Mouse (Mus musculus) kidney, adult 11 months (tissue): ENCODE results near the gene Atmin.
A peak's percentile ranks its signal among the peaks of the same experiment; 100 is the strongest.

Experiments
- DNase-seq: peaks from one replicate; pipeline ENCODE4 v3.0.0; 2022

Atmin gene

DNA sequence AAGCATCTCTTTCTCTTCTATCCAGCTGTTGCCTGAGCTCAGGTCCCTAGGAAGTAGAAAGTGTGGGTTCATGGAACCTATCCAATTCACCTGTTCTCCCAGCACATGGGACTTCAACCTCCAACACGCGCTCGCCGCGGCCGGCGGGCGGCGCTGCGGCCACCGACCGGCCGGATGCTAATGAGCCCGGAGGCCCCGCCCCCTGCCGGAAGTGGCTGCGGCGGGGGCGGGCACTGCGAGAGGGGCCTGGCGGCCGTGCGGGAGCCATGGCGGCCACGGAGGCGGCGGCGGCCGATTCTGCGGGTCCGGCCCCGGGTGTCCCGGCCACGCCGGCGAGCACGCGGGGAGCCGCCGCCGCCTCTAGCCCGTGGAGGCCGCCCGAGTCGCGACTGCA, at the start of gene Atmin:
Atmin (plus strand) TSS at position 233 of the 394 bp plus-strand sequence.
- peak; percentile 87 for DNase-seq

DNA sequence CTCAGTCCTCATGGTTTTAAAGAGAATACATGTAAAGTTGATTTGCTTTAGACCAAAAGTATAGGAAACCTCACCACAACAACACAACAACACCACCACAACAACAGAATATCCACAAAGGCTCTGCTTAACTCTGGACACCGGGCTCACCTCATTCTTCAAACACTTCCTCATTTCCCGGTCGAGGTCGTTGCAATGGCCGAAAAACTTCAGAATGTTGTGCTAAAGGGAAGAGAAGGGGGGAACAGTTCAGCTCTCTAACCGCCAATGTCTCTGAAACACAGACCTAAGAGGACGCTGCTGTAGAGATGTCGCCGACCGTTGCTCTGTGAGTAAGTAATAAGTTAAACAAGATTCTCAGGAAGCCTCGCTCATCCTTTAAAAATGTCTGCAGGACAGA, 49.3 kb upstream of the Atmin start:
- DNase-seq, result no peak

DNA sequence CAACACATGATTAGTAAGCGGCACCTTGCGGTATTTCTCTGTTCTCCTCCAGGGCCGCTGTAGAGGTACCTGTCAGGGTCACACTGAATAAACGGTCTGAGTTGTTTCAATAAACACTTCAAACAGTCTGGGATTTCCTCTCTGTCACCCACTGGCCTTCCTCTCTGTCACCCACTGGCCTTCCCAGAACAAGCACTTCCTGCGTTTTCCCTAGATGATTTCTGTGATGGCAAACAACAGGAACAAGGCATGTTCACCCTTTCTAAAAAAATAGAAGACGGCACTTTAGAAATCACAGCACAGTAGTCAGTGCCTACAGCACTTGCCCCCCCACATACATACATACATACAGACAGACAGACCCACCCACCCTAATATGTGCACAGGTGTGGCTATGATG, 47.7 kb upstream of the Atmin start:
- DNase-seq, result no peak

DNA sequence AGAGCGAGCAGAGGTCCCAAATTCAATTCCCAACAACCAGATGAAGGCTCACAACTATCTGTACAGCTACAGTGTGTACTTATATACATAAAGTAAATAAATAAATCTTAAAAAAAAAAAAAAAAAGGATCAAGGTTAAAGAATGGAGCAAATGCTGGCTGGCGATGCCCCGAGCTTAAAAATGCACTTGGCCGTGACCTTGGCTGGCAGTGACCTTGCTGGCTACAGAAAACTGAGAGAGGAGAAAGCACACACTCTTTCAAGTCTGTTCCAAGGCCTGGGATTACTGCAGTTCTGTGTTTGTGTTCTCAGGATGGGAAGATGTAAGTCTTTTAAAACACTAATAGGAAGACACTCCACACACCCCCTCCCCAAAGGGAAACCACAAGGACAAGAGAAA, 38.5 kb upstream of the Atmin start:
- no peak for DNase-seq

DNA sequence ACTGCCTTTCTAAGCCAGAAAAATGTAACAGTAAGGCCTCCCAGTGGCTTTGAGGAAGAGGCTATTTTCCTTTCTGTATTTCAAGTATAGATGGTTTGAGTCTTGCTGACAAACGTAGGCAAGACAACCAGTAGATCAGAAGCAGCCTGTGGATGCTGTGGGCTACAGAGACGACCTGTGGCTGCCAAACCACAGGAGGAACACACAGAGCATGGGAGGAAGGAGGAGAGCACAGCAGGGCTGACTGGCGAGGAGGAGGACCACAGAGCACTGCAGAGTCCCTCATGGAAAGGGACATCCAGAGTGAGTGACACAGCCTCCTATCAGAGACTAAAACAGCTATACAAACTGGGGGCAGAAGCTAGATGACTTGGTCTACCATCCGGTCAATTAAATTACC, 37.9 kb upstream of the Atmin start:
- no peak for DNase-seq

DNA sequence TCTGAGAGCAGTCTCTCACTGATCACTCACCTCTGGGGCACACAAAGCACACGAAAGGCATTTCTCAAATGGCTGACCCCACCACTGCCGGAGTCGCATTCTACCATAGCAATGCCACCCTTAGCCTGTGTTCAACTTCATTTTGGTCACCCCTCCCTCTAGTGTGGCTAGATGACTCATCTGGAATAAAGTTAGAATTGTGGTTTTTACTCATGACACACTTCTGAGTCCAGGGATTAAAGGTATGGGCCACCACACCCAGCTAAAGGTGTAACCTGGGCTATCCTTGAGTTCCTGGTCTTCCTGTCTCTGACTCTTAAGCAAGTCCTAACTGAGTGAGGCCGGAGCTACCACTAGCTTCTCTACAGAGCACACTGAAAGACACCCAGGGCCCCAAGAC, 37.4 kb upstream of the Atmin start:
- DNase-seq, result no peak

DNA sequence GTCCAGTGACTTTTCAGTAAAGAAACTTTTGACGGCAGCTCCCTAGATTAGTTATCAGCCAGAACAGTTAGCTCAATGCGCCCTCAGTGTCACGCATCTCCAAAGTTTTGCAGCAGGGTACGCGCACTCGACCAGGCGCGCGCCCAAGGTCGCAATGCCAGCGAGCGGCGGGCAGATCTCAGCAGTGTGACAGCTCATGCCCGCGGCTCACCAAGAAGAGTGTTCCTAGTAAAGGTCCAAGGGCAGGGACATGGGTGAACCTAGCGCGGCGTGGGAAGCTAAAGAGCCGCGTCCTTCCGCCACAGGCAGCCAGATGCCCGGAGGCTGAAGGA, 22.2 kb upstream of the Atmin start:
- no peak for DNase-seq

DNA sequence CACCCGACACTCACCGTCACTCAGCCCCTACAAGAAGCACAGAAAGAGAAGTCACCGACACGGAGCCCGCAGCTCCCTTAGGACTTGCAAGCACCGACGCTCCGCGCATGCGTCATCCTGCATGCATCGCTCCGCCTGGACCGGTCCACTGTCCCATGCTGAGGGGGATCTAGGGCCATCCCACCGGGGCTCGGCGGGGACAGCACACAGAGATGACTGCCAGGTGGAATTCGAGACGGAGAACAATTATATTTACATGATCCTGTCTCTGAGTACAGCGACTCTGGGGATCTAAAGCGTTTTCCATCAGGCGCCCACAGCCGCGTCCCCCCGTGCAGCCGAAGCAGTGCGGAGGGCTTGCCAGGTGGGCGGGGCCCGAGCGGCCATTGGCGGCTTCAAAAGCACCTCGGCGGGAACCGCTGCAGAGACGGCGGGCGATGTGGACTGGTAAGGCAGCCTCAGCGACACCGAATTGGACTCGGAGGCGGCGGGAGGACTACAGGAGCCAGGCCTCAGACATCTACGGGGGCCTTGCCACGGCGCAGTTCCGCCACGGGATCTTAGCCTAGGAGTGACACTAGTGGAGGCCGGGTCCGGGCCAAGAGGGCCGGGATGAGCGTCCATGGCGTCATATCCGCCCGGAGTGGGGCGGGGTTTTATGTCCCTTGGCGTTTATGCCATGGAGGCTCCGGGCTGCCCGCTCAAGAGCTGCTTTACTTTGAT, 21.7 kb upstream of the Atmin start, which contains the start of the genes Cmc2 and Cenpn:
Cmc2 (minus strand) TSS at position 119 of the 723 bp plus-strand sequence.
Cenpn (plus strand) TSS at position 394 of the 723 bp plus-strand sequence.
- peak; percentile 91 for DNase-seq

DNA sequence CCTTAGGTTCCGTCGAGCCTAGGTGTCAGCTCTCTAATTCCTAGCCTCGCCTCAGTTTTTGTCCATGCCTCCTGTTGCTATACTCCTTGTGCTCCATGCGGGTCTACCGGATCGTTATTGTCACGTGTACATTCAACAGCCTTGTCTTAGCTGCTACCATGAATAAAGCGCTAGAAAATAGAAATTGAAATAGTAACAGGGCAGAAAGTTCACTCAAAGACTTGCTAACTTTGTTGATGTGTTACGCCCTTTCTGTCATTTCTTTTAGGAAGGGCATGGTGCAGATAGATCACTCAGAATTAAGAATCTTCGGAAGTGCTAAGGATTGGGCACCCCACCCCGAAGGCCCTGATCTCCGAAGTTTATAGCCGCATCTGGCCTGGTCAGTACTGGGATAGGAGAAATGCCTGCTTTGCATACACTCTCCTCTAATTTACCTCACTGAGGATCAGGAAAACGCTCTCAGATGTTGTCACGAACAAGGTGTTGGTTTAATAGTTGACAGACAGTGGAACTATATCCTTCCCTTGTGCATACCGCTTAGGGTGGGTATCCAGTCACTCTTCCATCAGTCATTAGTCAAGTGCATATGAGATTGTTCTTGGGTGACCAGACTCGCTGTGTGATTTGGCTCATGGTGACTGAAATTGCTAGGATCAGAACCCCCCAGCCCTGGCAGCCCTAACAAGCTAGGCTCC, 21.0 kb upstream of the Atmin start:
- DNase-seq, result no peak

DNA sequence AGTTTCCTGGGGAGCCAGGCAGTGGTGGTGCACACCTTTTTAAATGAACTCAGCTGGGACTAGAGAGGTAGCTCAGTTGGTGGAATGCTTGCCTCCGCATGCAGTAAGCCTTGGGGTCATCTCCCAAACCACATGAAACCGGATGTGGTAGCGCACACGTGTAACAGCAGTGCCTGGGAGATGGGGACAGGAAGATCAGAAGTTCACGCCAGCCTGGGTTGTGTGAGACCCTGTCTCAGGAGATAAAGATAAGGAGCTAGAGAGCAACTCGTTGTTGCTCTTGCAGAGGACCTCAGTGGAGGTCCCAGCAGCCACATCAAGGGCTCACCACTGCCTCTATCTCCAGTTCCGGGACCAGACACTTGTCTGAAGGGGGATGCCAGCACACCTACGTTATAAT, 19.7 kb upstream of the Atmin start:
- DNase-seq, result no peak

DNA sequence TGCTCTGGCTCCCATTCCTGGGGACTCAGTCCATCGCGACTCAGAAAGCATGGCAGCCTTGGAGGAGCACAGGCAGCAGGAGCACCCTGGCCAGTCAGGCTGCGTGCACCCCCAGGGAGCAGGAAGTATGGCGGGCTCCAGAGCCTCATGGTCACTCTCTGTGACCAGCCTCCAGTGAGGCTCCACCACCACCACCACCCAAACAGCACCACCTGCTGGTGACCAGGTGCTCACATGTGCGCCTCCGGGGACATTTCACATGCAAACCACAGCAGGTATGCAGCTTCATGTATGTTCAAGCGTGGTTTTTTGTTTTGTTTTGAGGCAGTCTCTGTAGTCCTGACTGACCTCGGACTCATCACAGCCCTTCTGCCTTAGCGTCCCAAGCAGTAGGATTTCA, 15.3 kb upstream of the Atmin start:
- DNase-seq, result no peak

DNA sequence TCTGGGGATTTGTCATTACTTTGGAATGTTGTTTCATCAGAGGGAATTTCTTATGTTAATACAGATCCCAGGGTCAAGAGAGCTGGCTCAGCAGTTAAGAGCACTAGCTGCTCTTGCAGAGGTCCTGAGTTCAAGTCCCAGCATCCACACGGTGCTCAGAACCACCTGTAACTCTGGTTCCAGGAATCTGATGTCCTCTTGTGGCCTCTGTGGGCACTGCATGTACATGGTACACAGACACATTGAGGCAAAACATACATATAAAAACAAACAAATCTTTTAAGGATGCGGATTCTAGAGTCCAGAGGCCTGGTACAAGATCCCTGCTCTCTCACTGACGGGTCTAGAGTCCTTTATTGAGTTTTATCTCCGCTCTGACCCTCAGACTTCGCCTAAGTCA, 14.6 kb upstream of the Atmin start:
- DNase-seq, result no peak

DNA sequence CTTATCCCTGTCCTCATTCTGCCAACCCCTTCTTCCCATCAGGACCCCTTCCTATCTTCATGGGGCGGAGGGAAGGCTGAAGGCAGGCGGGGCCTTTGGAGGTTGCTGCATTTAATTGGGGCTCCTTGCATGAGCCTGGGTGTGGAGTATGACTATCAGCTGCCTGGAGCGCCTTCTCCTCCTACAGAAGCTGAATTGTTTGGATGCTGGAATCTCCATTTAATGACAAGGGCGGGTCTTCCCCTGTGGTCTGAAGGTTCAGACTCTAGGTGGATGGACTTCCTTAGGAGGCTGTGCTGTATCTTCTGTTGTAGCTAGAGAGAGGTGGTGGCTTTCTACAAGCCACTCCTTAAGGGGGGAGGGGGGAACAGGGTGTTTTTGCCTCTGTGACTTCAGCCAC, 8.2 kb upstream of the Atmin start:
- no peak for DNase-seq

DNA sequence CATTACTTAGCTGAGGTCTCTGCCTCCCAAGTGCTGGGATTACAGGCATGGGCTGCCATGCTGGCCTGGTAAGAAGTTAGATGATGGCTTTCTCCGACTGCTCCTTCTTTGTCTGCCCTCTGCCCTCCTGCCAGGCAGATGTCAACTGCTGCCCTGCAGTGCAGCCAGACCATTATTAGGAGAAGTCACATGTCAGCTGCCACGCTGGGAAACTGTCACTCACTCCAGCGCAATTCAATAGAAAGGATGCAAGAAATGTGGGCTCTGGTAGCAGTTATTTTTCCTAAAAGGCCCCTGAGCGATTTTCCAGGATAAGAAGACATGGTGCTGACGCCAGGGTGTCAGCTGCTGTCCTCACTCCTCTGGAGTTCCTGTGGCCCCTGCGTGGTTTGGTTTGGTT, 7.7 kb upstream of the Atmin start:
- DNase-seq, result no peak

DNA sequence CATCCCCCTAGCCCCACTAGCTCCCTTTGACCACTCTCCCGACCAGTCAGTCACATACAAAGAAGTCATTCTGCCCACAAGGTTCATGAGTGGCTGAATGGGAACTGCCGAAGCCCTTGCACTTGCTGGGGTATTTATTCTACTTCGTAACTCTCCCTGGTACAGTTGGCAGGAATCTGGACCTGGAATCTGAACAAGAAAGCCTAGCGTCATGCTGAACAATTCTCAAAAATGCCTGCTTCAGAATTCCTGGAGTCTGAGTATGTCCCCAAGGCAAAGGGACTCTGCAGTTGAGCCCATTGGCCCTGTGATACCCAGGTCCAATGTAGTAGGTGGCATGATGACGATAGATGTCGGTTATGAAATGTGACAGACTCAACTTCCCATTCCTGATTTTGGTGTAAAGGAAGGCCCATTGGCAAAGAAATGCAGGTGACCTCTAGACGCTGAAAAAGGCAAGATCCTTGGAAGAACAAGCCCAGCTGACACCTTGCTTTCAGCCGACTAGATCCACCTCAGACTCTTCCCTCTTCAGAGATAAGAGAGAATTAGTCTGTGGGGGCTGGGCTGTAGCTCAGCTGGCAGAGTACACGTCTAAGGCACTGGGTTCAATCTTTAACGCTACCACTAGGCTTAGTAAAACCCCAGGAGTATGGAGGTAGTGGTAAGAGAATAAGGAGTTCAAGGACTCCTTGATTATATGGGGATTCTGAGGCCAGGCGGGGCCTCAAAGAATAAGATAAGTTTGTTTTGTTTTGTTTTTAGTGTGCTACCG, 722 bp upstream of the Atmin start:
- no peak for DNase-seq

DNA sequence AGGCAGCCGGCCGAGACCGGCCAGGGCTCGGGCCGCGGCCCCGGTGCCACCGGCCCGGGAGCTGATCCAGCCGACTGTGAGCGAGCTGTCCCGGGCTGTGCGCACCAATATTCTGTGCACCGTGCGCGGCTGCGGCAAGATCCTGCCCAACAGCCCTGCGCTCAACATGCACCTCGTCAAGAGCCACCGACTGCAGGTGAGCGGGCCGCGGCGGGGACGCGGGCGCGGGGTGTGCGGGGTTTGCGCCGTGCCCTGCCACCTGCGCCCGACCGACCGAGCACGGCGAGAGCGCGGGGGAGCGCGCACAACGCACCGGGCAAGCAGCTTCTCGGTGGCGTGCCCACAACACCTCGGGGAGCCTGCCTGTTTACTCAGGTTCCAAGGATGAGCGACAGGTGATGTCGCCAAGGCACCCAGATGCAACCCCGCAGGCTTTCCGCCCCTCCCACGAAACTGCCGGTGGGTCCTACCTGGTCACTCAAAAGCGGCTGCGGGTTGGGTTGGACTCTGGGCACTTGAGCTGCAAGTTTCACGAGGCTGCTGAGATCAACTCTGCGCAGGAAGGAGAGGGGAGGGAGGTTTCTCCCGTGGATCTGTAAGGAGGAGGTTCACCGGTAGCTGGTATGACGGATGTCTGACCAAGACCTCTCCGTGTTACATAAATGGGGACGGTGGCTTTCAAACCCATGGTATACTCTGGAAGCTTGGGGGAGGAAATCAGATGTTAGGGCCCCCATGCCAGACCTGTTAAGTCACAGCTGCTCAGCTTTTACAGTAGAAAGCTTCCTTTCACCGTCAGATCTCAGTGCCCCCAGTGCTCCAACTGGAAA, 577 bp downstream of the Atmin start:
- peak; percentile 37 for DNase-seq

DNA sequence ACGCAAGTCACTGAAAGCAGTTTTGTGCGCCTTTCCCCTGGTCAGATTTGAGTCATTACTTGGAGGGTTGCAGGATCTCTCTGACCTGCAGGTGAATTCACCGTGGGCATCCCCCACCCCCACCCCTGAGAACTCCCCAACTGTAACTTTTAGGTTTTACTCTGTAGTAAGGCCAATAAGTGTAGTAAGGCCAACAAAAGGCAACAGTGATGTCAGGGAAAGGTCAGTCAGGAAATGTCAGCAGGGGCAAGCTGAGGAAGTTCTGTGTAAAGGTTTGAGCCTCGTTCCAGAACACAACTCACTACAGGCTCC, 1.1 kb downstream of the Atmin start:
- no peak for DNase-seq

DNA sequence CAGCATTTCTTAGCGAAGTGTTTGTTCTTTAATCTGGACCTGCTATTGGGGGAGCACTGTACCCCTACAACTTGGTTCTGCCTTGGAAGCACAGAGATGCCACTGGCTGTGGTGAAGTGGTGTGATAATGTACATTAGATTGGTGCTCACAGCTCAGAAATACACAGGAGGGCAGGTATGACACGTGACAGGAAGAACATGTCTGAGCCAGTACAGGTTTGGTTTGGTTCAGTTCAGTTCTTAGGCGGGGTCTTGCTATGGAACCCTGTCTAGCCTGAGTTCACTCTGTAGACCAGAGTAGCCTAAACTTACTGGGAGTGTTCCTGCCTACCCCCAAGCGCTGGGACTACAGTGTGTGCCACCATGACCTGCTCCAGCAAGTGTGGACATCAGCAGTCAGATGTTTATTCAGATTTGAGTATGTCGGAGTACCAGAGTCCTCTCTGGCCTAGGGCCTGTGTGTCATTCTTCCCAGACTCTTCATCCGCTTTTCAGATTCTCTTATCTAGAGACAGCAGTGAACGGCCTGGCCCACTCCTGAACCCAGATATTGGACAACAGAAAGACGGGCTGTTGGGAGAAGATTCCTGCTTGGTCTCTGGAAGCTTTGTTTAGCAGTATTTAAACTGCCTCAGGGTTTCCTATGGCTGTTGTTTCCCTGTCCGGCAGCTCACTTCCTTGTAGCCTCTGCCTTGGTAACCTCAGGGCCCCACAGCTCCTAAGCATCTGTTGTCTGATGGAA, 2.1 kb downstream of the Atmin start:
- no peak for DNase-seq

DNA sequence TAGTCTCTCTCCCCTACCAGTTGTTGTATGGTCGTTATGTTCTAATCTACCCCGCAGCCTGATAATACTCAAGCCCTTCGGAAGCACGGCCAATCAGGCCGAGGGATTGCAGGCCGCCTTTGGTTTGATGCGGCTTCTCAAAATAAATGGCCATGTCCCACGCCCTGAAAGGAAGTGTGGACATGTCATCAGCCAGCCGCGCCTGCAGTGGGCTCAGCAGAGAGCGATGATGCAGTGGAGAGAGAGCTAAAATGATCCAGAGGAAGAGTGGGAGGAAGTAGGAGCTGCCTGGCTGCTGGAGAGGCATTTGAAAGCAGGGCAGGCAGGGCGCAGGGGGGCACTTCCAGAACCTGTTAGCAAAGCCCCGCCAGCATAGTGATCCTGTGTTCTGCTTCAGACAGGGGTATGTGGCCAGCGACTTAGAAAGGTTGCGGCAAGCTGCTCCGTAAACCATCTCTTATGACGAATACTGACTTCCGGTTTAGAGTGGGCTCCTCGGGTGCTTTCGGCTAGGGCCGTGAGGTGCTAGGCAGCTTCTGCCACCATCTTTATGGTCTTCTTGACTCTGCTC, 3.2 kb downstream of the Atmin start:
- no peak for DNase-seq

DNA sequence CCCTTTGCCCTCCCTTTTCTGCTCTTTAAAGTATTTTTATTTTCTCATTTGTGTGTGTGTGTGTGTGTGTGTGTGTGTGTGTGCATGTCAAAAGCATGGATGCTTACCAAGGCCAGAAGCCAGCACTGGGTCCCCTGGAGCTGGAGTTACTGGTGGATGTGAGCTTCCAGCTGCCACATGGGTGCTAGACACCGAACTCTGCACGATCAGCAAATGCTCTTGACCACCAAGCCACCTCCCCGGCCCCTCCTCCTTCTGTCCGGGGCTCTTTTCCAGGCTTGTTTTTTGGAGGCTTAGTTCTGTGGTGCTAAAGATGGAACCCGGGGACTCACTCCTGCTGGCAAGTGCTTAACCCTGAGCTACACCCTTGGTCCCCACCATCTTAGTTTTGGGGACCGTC, 3.7 kb downstream of the Atmin start:
- DNase-seq, result no peak

DNA sequence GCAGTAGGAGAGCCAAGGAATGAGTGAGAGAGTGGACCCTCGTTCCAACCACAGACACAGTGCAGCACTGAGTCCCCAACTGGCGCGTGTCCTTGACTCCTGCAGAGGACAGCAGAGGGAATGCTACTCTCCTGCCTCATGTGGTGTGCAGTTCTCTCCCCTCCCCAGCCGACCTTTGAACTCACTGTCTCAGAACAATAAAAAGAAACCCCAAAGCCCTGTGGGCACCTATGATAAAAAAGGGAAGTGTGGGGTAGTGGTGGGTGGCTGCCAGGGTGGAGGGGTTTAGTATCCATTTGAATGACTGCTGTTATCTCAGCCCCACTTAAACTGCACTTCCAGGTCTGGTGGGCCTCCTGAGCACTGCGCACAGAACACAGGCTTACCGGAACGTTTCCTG, 4.4 kb downstream of the Atmin start:
- no peak for DNase-seq

DNA sequence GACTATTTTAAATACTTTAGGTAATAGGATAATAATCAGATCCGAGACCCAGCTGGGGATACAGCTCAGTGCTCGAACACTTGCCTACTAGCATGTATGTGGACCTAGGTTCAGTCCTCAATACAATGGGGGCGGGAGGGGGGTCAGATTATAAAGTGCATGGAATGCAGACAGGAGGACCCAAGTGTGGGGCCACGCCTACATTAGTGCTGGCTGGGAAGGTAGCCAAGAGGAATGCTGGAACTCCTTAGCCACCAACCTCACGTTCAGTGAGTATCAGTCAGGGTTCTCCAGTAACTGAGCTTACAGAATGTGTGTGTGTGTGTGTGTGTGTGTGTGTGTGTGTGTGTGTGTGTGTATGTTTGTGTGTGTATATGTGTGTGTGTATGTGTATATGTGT, 8.2 kb downstream of the Atmin start:
- peak; percentile 33 for DNase-seq
